Mouse (Mus musculus) monocyte, adult 5-6 weeks (primary cell): ENCODE measurements around the gene Dcpp2. TPM values are rescaled to one million over a fixed set of nuclear protein-coding genes. Genes with fewer than 3 reads are reported as not detected.
A peak's percentile ranks its signal among the peaks of the same experiment; 100 is the strongest.
"Not testable (repeated sequence)": the region's sequence is repeated elsewhere in the genome, so short reads cannot be mapped to it uniquely, and the experiment has no call there.

ENCODE experiments used
- ATAC-seq: fragments of 153-309, 156-312 bp; replicated peaks from 2 replicates; pipeline ENCODE4 v1.8.0; 2017; ENCODE audit warnings: mild to moderate bottlenecking; ENCODE audit not compliant: low TSS enrichment, insufficient number of reproducible peaks, severe bottlenecking, poor library complexity, low FRiP score
- total RNA-seq: library from RNA; stranded (forward); fragments of 200-1000, 200-491, 200-594 nt; gene quantifications from 3 replicates; pipeline ENCODE4 v1.2.3, GENCODE M21; 2017

Dcpp2 gene
- total RNA-seq, 1 experiment from 2014 or later: not detected

DNA sequence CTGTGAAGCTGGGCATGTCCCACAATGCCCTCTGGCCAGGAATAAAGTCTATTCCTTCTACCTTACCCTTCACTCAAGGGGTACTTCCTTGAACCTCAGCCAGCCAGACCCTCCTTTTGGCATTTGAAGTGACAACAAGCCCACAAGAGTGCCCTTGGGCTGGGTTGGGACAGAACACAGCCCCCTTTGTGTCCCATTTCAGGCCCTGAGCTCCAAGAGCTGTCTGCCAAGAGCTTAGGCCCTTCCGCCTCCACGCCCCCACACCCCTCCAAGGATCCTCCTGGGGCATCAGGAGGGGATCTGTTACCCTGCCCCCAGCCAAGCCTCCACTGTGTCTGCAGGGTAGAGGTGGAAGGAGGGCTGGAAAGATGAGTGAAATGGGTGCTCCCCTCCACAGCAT lies 3.5 kb upstream of the Dcpp2 start:
- ATAC-seq: no peak

DNA sequence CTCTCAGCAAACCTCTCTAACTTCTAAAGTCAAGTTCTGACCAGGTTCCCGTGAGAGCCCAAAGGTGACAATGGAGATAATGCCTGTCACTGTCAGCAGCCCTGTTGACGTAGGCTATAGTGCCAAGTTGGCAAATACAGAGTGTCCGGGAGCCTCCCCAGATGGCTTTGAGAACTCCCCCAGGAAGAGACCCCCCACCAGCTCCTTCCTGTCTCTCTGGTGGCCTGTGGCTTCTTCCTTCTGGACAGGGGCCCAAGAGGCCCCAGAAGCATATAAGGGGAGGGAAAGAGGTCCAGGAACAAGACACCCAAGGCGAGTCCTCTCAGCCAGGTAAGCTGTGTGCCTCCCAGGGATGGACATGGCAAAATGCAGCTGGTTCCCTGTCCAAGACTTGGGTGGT lies 36.5 kb downstream of the Dcpp2 start, which contains the start of gene Dcpp3:
TSS of gene Dcpp3 (plus strand) at position 301 of the 400 bp plus-strand sequence.
- not testable (repeated sequence) for ATAC-seq

DNA sequence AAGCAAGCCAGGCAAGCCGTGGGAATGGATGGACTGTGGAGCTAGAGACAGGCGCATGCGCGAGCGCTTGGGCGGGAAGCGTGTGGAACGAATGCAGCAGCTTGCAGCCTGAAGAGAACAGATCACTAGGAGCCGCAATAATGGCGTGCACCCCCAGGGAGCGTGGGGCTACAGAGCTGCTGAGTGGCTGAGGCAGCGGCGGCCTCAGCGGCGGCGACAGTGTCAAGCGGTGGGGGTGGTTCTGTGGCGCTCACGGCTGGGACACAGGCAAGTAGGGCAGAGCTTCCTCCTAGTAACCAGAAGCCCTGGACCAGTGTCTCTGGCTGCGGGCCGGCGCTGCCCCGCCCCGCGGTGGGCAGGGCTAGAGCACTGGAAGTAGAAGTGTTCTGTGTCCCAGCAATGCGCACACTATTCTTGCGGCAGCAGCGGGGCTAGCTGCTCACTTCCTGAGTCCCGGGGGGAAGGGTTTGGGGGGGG lies 43.9 kb downstream of the Dcpp2 start:
- ATAC-seq: peak; percentile 94

DNA sequence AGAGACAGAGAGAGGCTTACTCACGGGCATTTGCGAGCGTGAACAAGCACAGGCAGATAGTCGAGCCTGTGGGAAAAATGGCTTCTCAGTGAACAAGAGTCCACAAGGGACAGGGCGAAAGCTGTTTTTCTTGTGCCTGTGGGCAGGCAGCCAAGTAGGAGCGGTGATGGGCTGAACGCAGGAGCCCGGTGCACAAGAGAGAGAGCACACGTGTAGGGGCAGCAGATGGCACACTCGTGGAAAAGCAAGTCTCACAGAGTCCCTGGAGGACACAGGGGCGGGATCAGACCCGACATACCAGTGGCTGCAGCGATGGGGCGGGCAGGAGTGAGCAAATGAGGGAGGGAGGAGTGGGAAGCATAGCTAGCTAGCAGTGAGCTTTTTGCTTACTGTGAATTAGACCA lies 44.4 kb downstream of the Dcpp2 start:
- peak; percentile 55 for ATAC-seq

DNA sequence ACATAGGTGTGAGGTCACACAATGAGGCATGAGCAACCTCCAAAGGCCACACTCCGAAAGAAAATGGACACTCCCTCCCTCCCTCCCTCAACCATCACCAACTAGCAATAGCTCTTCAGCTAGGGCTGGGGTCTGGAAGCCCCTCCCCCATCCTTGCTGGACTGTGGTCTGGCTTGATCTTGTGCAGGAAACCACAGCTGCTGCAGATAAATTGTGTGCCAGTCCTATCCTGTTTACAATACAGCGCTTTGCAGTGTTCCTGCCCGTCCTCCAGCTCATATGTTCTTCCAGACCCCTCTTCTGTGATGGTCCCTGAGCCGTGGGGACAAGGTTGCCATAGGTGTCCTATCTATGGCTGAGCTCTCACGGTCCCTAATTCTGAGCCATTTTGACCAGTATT lies 50.5 kb downstream of the Dcpp2 start:
- ATAC-seq: no peak

DNA sequence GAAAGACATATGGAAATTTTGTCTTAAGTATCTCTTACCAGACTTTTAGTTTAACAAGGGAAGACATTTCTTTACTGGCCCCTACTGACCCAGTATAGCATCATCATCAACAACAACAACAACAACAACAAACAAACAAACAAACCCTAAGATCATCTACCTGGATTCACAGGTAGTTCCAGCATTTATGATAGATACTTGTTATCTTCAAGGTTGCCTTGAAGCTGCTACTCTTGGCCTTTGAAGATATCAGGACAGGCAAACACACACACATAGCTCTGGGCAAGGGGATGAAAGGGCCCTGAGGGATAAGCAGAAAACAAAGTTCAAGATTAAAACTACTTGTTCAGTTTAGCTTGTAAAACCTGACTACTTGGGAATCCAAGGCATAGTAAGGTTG lies 60.7 kb downstream of the Dcpp2 start, which contains the start of gene Sbp:
TSS of gene Sbp (plus strand) at position 301 of the 400 bp plus-strand sequence.
- ATAC-seq: no peak

DNA sequence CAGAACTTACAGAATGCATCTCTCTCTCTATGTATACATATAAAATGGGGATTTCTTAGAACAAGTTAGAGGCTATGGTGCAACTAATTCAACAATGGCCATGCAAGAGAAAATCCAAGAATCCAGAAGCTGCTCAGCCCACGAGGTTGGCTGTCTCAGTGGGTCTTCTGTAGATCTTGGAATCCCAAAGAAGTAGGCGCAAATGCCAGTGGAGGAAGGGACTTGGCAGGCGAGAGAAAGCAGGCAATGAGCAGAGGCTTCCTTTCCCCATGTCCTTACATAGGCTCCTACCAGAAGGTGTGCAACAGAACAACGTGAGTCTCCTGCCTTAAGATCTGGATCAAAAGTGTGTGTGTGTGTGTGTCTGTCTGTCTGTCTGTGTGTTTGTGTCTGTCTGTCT lies 66.8 kb downstream of the Dcpp2 start:
- not testable (repeated sequence) for ATAC-seq

DNA sequence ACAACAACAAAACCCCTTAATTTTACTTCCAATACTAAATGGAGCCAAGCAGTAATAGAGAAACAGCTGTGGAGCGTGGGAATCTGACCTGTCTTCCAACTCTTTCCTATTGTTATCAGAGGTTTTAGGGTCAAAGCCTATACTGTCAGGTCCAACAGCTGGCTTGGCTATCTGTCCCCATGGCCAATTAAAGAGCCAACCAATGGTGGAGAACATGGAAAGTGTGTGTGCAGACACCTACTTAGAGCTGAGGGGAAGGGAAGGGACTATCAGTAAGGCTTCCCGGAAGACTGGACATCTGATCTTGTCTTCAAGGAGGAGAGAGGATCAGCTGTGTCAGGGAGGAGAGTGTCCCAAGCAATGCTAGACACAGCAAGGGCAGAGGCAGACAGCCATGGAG lies 68.4 kb downstream of the Dcpp2 start:
- no peak for ATAC-seq

Other genes with a start within 250 kb of the Dcpp2 start
- 0.29 to 4.9 TPM (median 3.0 TPM) in 3 replicates for gene Mmp25, start 235.6 kb upstream of the Dcpp2 start, total RNA-seq
- 1.4 TPM in 1 of 3 replicates, not detected in the others for gene Bicdl2, start 220.4 kb upstream of the Dcpp2 start, total RNA-seq
- gene Hcfc1r1, start 207.3 kb upstream of the Dcpp2 start, total RNA-seq: 36.7 to 49.3 TPM (median 38.3 TPM) in 3 replicates
- gene Thoc6, start 207.0 kb upstream of the Dcpp2 start, total RNA-seq: 20.3 to 21.9 TPM (median 21.2 TPM) in 3 replicates
- 29.6 to 37.5 TPM (median 33.9 TPM) in 3 replicates for gene Tnfrsf12a, start 203.4 kb upstream of the Dcpp2 start, total RNA-seq
- gene Cldn6, start 201.6 kb upstream of the Dcpp2 start, total RNA-seq: not detected in 3 replicates
- gene Cldn9, start 196.9 kb upstream of the Dcpp2 start, total RNA-seq: not detected in 3 replicates
- not detected in 3 replicates for gene 1520401A03Rik, start 158.1 kb upstream of the Dcpp2 start, total RNA-seq
- 0.86 to 3.7 TPM (median 2.6 TPM) in 3 replicates for gene Pkmyt1, start 154.5 kb upstream of the Dcpp2 start, total RNA-seq
- gene Paqr4, start 140.0 kb upstream of the Dcpp2 start, total RNA-seq: 0.38 to 5.1 TPM (median 2.9 TPM) in 3 replicates
- gene Kremen2, start 135.0 kb upstream of the Dcpp2 start, total RNA-seq: 0.39 TPM in 1 of 3 replicates, not detected in the others
- gene Flywch1, start 109.3 kb upstream of the Dcpp2 start, total RNA-seq: 7.0 to 19.0 TPM (median 8.6 TPM) in 3 replicates
- gene Flywch2, start 94.8 kb upstream of the Dcpp2 start, total RNA-seq: 2.5 TPM in 1 of 3 replicates, not detected in the others
- 91.7 to 297 TPM (median 188 TPM) in 3 replicates for gene Srrm2, start 90.3 kb upstream of the Dcpp2 start, total RNA-seq
- 89.4 to 137 TPM (median 96.5 TPM) in 3 replicates for gene Elob, start 51.7 kb upstream of the Dcpp2 start, total RNA-seq
- gene Prss33, start 44.8 kb upstream of the Dcpp2 start, total RNA-seq: not detected in 3 replicates
- gene Prss32, start 37.0 kb upstream of the Dcpp2 start, total RNA-seq: not detected in 3 replicates
- not detected in 3 replicates for gene Prss41, start 36.7 kb upstream of the Dcpp2 start, total RNA-seq
- not detected in 3 replicates for gene Prss21, start 12.8 kb upstream of the Dcpp2 start, total RNA-seq
- not detected in 3 replicates for gene Dcpp1, start within 50 bp of the Dcpp2 start, total RNA-seq
- gene Dcpp3, start 36.6 kb downstream of the Dcpp2 start, total RNA-seq: not detected in 3 replicates
- not detected in 3 replicates for gene Sbp, start 60.8 kb downstream of the Dcpp2 start, total RNA-seq
- gene Sbpl, start 74.4 kb downstream of the Dcpp2 start, total RNA-seq: not detected in 3 replicates
- 0.76 to 1.2 TPM in 2 of 3 replicates, not detected in the other for gene Prss30, start 99.7 kb downstream of the Dcpp2 start, total RNA-seq
- gene Prss22, start 117.2 kb downstream of the Dcpp2 start, total RNA-seq: not detected in 3 replicates
- not detected in 3 replicates for gene Prss27, start 157.3 kb downstream of the Dcpp2 start, total RNA-seq
- 15.4 to 22.7 TPM (median 16.9 TPM) in 3 replicates for gene Kctd5, start 192.6 kb downstream of the Dcpp2 start, total RNA-seq